Mouse (Mus musculus): ENCODE data around the gene Hapln4.

The Hapln4 gene

DNA sequence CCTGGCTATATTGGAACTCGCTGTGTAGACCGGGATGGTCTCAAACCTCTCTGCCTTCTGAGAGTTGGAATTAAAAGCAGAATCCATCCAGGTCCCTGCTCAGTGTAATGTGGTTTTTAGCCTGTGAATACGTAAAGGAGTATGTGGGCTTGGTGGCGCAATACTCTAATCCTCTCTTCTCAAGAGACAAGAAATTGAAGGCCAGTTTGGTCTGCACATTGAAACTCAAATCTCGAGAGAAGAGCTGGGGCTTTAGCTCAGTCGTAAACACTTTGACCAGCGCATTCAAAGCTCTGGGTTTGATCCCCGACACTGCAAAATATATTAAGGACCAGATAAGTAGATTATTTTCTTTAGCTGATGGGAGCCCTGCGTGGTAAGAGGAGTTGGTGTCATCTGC, 56.7 kb downstream of the Hapln4 start:
- DNase-seq, result peak; percentile 29
